Mouse (Mus musculus) embryo, embryonic 11 days (tissue): ENCODE results near the gene Icam4.
"Not testable (repeated sequence)": the region's sequence is repeated elsewhere in the genome, so short reads cannot be mapped to it uniquely, and the experiment has no call there.

ENCODE experiments used
- DNase-seq: peaks from one replicate; pipeline ENCODE4 v3.0.0-alpha.2; 2015

Icam4 gene

DNA sequence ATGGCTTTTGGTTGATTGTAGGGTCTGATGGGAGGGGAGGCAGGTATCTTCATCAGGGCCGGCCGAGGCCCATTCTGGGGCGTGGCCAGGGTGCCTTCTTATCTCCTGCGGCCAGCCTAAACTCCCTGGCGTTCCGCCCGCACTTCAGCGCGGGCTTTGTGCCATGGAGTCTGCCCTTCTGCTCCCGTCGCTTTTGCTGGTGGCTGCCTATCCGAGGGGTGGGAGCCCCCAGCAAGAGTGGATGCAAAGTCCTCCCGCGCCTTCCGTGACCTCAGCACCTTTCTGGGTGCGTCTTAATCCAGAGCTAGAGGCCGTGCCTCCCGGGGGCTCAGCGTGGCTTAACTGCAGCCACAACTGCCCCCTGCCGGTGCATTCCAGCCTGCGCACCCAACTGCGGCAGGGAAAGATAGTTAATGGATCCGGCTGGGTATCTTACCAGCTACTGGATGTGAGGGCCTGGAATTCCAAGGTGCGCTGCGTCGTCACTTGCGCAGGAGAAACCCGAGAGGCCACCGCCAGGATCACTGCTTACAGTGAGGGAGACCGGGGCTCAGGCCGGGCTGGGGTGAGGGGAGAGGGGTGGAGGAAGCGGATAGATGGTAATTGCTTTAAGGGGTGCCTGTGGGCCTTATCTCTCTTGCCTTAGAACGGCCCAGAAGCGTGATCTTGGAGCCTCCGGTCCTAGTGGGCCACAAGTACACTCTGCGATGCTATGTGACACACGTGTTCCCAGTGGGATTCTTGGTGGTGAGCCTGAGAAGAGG, at the start of gene Icam4:
Icam4 (plus strand) TSS at position 83 of the 764 bp plus-strand sequence.
- DNase-seq: peak; percentile 89

DNA sequence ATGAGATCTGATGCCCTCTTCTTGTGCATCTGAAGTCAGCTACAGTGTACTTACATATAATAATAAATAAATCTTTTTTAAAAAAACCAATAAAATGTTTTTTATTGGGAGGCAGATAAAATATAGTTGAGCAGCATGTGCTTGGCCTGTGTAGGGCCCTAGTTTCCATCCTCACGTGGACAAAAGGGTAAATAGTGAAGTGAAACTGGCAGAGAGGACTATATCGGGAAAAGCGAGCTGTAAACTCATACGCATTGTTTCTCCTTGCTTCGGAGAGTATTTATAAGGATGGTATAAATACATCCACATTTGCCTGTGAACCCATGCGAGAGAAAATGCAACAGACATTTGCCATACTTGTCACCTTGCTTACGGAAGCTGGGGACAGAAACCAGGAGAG, 49.4 kb upstream of the Icam4 start:
- DNase-seq: no peak

DNA sequence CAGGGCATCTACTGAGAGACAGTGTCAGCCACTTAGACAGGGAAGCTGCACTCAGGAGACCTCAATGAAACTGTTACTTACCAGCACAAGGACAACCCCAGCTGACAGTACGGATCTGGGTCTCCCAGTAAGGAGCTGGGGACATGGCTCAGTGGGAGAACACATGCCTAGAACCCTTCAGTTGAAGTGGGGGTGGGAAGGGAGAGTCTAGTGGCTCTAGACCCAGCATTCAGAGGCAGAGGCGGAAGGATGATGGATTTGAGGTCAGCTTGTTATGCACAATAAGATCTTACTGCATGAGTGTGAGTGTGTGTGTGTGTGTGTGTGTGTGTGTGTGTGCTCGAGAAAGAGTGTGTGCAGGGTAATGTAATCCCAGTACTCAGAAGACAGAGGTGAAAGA, 47.0 kb upstream of the Icam4 start:
- no peak for DNase-seq

DNA sequence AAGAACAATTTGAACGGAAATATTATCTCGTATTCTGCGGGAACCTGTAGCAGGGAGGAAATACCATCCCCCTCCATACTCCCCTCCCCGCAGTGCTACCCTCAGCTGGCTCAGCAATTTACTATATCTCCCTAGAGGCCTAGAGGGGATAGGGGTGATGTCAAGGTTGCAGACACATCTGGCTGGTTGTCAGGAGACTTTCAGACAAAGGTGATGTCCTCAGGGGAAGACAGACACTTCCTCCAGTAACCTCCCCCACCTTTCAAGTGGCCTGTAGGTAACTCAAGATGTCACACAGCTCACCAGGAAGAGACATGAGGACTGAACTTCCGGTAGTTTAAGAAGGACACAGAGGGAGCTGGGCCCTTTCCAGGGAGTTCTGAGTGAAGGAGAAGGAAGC, 46.0 kb upstream of the Icam4 start:
- no peak for DNase-seq

DNA sequence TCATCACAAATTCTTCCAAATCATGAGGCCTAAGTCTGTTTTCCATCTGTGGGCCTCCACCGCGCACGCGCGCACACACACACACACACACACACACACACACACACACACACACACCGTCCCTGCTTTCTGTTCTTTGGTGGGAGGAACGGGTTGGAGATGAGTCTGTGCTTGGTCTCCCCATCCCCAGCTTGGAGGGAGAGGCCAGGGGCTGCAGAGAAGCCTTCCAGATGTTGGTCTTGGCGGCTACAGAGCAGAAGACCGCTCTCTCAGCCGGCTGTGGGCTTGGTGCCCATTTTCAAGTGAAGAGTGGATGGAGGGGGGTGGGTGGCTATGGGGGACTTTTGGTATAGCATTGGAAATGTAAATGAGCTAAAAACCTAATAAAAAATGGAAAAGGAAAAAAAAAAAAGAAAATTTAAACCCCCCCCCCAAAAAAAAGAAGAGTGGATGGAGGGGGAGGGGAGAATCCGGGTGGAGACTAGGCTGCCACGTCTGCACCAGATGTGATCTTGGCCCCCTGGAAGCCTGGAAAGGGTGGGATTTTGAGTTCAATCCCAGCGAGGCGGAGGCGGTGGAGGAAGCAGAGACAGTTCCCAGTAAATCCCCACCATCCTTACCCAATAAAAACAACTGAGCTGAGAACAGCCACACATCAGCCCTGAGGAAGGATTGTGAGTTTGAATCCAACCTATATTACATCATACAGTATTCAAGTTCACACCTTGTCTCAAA, 42.1 kb upstream of the Icam4 start:
- DNase-seq: no peak

DNA sequence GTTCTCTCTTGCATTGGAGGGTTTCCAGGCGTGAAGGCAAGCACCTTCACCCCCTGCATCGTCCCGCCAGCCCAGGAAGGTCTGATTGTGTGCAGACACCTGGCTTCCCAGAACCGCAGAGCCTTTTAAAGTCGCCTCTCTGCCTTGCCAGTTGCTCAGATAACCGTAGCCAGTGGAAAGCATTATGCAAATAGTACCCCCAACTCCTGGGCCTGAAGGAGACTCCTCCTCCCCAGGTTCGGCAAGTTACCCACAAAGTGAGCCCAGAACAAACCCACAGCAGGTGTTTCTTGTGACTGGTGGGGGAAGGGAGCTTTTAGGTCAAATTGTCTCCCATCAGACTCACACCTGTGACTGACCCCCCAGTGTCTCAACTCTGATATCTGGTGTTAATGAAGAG, 41.2 kb upstream of the Icam4 start:
- no peak for DNase-seq

DNA sequence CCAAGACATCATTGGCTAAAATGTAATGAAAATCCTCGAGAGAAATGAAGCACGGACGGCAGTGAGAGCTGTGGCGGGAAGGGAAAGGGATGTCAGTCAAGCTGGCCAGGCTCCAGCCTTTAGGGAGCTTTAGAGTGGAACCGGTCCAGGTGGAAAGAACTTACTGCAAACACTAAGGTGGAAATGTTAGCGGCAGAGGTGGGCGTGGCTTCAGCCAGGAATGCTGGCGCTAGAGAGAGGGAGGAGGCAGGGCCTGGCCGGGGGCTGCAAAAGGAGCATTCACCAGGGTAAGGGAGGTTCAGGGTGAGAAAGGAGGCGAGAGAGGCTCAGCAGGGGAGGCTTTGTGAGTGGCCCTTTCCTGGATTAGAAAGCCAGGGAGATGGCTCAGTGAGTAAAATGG, 38.3 kb upstream of the Icam4 start:
- peak; percentile 58 for DNase-seq

DNA sequence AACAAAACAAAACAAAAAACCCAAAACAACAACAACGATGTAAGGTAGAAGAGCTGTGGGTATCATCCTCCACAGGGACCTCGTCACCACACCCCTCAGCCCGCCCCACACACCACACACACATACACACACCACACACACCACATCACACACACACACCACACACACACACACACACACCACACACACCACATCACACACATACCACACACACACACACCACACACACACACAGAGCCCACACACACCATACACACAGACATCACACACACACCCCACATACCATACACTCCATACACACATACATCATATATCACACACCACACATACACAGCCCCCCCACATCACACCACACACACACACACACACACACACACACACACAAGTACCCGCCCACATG, 37.6 kb upstream of the Icam4 start:
- DNase-seq: no peak

DNA sequence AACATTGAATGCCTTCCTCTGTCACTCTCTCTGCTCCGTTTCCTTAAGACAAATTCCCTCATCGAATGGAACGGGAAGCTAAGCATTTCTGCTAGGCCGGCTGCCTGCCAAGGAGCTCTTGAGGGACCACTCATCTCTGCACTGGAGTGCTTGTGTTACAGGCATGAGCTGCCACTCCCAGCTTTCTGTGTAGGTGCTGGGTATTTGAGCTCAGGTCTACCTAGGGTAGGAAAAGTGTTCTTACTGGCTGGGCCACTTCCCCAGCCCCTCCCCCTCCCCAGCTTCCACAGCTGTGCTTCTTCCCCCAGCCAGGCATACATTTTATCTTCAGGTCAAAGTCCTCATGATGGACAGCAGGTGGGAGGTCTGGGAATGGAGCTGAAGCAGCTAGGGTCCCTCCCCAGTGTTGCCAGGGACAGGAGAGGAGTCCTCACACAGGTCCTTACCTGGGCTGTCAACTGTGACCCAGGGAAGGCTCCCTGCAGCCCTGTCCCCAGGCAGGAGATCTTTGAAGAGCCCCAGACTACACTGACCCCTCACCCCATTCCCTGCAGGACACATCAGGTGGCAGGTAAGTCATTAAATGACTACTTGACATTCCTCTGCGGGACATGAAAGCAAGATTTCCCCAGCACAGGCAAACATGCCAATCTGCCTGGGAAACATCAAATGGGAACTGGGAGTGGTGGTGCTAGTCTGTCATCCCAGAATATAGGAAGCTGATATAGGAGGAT, 35.8 kb upstream of the Icam4 start:
- DNase-seq: no peak

DNA sequence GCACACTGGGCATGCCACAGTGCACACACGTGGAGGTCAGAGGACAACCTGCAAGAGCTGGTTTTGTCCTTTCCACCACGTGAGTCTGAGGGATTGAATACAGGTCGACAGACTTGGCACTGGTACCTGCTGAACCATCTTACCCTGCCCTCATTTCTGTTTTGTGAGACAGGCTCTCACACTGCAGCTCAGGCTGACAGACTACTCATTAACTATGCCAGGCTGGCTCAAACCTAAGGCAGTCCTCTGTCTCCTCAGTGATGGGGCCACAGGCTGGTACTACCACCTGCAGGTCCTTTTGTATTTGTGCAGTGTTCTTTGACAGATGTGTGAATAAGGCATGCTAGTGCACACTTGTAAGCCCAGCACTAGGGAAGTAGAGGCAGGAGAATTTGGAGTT, 34.1 kb upstream of the Icam4 start:
- no peak for DNase-seq

DNA sequence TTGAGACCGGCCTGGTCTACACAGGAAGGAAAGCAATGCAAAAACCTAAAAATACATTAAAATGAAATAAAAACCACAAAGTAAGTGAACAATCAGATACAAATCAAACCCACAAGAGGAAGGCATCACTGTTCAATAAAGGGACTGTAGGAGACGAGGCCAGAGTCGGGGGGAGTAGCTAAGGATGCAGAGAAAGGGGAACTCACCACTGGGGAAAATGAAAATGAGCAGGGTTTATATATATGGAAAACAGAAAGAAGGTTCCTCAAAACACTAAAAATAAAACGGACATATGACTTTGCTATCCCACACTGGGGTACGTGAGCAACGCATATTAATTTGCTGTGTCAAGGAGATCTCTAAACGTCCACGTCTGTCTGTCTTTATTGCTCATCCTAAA, 32.1 kb upstream of the Icam4 start:
- no peak for DNase-seq

DNA sequence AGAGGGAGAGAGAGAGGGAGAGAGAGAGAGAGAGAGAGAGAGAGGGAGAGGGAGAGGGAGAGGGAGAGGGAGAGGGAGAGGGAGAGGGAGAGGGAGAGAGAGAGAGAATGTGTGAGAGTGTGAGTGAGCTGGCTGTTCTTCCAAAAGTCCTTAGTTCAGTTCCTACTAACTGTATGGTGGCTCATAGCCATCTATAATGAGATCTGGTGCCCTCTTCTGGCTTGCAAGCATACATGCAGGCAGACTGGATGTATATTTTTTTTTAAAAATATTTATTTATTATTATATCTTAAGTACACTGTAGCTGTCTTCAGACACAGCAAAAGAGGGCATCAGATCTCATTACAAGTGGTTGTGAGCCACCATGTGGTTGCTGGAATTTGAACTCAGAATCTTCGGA, 30.8 kb upstream of the Icam4 start:
- not testable (repeated sequence) for DNase-seq

DNA sequence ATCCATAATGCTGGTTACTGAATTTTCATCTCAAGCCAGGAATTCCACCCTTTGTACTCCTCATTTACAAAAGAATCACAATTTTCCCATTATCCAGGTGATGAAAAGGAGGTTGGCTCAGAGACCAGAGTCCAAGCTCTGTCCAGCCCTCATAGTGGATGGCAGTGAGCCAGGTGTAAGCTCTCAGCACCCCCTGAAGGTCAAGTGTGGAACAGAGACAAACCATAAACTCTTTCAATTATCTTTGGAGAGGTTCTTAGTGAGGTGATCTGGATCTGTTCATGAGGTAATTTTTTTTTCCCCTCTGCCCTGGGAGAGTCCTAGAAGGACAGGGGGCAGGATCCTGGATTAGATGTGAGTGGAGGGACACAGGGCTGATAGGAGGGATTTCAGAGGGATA, 28.4 kb upstream of the Icam4 start:
- peak; percentile 57 for DNase-seq

DNA sequence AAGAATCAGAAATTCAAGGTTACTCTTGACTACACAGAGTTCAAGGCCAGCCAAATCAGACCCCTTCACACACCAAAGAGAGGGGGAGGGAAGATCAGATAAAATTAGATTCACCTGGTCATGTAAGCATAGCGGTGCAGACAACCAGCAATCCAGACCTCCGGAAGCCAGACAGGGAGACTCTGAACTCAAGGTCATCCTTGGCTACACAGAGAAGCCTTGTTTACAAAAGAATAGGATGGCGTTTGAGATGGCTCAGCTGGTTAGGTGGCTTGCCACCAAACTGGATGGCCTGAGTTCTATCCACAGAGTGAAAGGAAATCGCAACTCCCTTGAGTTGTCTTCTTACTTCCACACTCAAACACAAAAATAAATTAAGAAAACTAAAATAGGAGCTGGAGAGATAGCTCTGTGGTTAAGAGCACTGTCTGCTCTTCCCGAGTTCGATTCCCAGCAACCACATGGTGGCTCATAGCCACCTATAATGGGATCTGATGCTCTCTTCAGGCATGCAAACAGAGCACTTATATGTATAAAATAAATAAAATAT, 27.4 kb upstream of the Icam4 start:
- no peak for DNase-seq

DNA sequence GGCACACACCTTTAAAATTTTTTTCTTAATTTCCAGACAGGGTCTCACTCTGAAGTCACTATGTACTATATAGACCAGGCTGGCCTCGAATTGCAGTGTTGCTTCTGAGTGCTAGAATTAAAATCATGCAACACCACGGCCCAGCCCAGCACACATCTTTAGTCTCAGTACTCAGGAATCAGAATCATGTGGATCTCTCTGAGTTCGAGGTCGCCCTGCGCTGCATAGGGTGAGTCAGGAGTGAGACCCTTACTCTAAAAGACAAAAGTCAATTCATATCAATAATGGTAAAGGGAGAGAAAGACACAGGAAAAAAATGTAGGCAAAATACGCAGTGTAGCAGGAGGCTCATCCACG, 26.9 kb upstream of the Icam4 start:
- DNase-seq: no peak

DNA sequence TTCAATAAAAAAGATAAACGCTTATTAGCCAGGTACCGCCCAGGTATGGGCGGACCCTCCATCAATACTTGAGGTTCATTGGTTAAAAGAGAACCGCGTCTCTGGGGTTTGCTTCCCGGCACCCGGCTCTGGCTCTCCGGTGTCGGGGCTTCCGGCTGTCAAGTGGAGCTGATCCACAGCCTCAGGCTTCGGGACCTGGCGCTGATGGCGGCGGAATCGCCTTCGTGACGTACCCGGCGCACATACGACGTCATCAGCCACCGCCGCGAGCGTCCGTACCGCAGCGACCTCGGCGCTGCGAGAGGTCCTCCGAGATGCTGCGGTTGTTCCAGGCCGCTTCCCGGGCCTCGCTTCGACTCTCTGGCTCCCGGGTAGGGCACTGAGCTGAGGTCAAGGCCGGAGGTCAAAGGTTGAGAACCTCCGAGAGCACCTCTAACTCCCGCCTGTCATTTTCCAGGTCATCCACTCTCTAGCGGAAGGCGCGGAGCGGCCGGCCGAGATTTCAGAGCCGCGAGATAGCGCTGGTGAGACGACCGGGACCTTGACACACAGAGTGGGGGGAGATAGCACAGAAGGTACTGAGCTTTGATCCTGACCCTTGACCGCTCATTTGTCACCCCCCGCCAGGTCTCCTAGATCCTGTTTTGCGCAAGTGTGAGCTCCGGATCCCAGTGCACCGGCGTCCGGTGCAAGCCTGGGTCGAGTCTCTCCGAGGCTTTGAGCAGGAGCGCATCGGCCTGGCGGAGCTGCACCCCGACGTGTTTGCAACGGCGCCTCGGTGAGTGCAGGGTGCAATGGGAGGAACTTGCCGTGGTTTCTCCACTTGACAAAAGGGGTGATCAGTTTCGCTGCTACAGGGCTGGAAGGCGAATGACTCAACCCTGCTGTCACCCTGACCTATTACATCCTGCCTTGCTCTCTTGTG, 26.3 kb upstream of the Icam4 start, which contains the start of gene Mrpl4:
Mrpl4 (plus strand) TSS at position 112 of the 925 bp plus-strand sequence.
- peak; percentile 94 for DNase-seq

DNA sequence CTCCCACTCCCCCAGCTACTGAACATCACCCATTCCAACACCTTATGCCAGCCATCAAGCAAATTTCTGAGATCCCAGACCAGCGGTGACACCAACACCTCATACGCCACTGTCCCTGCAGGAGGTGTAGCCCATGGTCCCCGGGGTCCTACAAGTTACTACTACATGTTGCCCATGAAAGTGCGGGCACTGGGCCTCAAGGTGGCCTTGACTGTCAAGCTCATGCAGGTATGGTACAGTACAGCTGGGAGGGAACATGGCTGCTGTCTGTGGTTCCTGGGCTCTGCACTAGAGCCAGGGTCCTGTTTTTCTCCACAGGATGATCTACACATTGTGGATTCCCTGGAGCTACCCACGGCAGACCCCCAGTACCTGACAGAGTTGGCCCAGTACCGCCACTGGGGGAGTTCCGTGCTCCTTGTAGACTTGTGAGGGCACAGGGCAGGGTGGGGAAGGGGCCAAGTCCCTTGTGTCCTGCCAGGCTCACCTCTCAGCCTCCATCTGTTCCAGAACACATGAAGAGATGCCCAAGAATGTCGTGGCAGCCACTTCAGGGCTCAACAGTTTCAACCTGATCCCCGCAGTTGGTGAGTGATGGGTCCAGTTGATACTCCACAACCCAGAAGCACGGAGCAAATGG, 21.7 kb upstream of the Icam4 start:
- no peak for DNase-seq

DNA sequence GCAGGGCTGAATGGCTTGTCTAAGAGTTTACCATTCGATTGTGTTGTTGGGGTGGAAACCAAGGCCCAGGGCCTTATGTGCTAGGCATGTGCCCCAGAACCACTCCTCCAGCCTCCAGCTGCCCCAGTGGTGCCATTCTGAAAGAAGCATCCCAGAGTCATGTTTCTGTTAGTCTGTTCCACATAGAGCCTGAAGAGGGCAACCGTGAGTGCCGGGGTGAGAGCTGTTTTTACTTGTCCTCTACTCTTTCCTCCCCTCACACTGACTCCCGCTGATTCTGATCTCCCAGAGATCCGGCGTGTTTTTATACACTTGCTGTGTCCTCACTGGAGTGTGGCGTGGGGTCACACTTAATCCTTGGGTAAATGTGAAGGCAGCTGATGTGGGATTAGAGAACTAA, 21.2 kb upstream of the Icam4 start:
- no peak for DNase-seq

DNA sequence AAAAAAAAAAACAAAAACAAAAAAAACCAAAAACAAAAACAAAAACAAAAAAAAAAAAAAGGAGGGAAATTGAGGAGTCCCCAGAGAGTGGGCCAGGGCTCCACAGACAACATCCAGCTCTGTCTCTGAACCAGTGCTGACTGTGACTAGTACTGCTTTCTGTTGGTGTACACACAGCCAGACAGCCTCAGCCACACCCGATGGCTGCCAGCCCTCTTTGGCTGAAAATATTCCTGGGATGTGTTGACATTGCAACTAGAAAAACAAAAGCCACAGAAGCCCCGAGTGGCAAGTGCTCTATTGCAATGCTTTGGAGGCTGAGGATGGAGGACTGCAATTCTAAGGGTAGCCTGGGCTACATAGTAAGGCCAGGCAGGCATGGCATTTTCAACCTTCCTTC, 18.8 kb upstream of the Icam4 start:
- no peak for DNase-seq

DNA sequence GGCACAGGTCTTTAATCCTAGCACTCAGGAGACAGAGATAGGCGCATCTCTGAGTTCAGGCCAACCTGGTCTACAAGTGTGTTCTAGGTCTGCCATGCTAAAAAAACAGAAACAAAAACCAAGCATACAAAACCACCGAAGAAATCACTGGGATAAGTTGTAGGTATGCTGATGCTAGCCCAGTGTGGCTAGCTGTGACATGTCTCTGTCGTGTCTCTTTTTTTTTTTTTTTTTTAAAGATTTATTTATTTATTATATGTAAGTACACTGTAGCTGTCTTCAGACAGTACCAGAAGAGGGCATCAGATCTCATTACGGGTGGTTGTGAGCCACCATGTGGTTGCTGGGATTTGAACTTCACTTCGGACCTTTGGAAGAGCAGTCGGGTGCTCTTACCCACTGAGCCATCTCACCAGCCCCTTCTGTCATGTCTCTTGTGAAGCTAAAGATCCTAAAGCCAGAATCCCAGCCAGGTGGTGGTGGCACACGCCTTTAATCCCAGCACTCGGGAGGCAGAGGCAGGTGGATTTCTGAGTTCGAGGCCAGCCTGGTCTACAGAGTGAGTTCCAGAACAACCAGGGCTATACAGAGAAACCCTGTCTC, 18.1 kb upstream of the Icam4 start:
- DNase-seq: not testable (repeated sequence)

DNA sequence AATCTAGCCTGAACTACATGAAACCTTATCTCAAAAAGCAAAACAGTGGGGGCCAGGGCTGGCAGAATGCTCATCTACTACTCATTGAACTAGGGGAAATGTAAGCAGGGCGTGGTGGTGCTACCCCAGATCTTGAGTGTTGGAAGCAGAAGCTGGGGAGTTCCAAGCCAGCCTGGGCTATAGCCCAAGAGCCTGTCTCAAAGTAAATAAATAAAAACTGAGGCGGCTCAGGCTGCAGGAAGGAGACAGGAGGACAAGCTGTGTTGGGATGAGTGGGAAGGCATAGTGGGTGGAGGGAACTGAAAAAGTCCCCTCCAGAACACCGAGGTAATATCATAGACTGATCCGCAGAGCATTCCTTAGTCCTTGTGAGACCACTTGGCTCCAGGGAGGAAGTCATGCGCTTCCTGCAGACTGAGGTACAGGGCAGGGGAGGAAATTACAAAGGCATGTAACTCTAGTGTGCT, 17.3 kb upstream of the Icam4 start:
- no peak for DNase-seq
